20 mouse cellular contexts compared by ENCODE assay signal in the genomic region with DNA sequence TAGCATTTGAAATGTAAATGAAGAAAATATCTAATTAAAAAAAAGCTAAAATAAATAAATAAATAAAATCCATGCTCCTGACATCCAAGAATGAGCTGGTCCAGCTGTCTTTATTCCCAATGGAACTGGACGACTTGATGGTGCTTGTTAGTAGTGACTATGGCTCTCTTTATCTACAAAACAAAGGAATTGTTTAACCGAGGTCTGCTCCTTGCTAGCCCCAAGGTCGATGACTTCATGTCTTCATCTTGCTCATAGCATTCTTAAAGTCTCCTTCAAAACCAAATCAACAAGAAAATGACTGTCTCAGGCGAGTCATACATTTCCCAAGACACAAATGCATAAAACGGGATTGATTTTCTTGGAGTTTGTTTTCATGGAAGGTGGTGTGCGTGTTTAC.
A peak's percentile ranks its signal among the peaks of the same experiment; 100 is the strongest.
DNase-seq lines count a peak whose midpoint lies in the region; ATAC-seq and TF ChIP-seq lines count a peak whose summit lies in the region.
"Had no signal": no experiment of that assay in that cellular context is flagged by ENCODE, and none has a peak within 500 bp of the region (broad histone marks: within the 10 kb centered on the region; RNA-seq: fewer than 3 reads in every experiment).

No protein-coding gene starts in this region.

- no peak overlapping the region for H3K4me3 ChIP-seq in ES-E14 (ENCODE audit: insufficient read depth in 1 of 2, low read depth in 1 of 2, low read length in 2 of 2, poor library complexity in 1 of 2, severe bottlenecking in 1 of 2)
- H3K4me3 ChIP-seq in midbrain, embryonic 16.5 days (ENCODE audit: low read depth, low read length), result no peak overlapping the region
- H3K4me3 ChIP-seq: embryonic facial prominence, embryonic 10.5 days; embryonic facial prominence, embryonic 12.5 days; forebrain, embryonic 13.5 days; forebrain, embryonic 15.5 days had no signal

- DNase-seq in ES-CJ7 (ENCODE audit: low read depth, low spot score), result peak; percentile 72
- peak; percentile 26 for DNase-seq in ES-E14 (ENCODE audit: low read depth, low spot score)
- DNase-seq in ZHBTc4 (ENCODE audit: low read depth, low spot score), result peak; percentile 70
- DNase-seq in embryo, embryonic 9.5 days (ENCODE audit: extremely low spot score), result no peak
- no peak for DNase-seq in spleen, adult 12 weeks (ENCODE audit: low spot score)
- DNase-seq: adrenal gland, adult 2 months; adrenal gland, postnatal 10 days; adrenal gland, postnatal 25 days; cerebellum, adult 11-12 months; cerebellum, adult 8-10 months; cerebellum, adult 9-11 months; cerebellum, postnatal 14 days; cerebellum, postnatal 36 days; embryo, embryonic 11 days; forebrain, postnatal 0 days had no signal

- no peaks in the 10 kb centered on the region for H3K27me3 ChIP-seq in midbrain, embryonic 16.5 days (ENCODE audit: control insufficient read depth, insufficient read depth, low read depth, low read length)
- H3K27me3 ChIP-seq: embryonic facial prominence, embryonic 12.5 days; forebrain, embryonic 13.5 days; forebrain, embryonic 15.5 days had no signal

- H3K27ac ChIP-seq in ES-E14 (ENCODE audit: insufficient read depth, low read depth, low read length, poor library complexity, severe bottlenecking), result no peak overlapping the region
- H3K27ac ChIP-seq in midbrain, embryonic 16.5 days (ENCODE audit: low read length), result no peak overlapping the region
- H3K27ac ChIP-seq: embryonic facial prominence, embryonic 10.5 days; embryonic facial prominence, embryonic 12.5 days; forebrain, embryonic 13.5 days; forebrain, embryonic 15.5 days had no signal

- WGBS in midbrain, embryonic 16.5 days, result 45% methylated on average over 6 of the region's 6 CpGs

- no peaks in the 10 kb centered on the region for H3K4me1 ChIP-seq in ES-E14 (ENCODE audit: control insufficient read depth in 2 of 2, insufficient read depth in 2 of 2, low read length in 2 of 2, poor library complexity in 1 of 2)
- H3K4me1 ChIP-seq in midbrain, embryonic 16.5 days (ENCODE audit: control insufficient read depth, insufficient read depth, low read length), result no peaks in the 10 kb centered on the region
- H3K4me1 ChIP-seq: embryonic facial prominence, embryonic 10.5 days; embryonic facial prominence, embryonic 12.5 days; forebrain, embryonic 13.5 days; forebrain, embryonic 15.5 days had no signal

- no peaks in the 10 kb centered on the region for H3K36me3 ChIP-seq in ES-E14 (ENCODE audit: control insufficient read depth, insufficient read depth, low read length, poor library complexity, severe bottlenecking)
- no peaks in the 10 kb centered on the region for H3K36me3 ChIP-seq in midbrain, embryonic 16.5 days (ENCODE audit: control insufficient read depth, insufficient read depth, low read length)
- H3K36me3 ChIP-seq: embryonic facial prominence, embryonic 10.5 days; embryonic facial prominence, embryonic 12.5 days; forebrain, embryonic 15.5 days had no signal

- in situ Hi-C loops in ES-E14 (cut with MboI; ENCODE audit: low sequenced_read_pairs in 2 of 2, unreplicated experiment in 2 of 2), result no loop called here

- H3K9ac ChIP-seq in ES-E14 (ENCODE audit: insufficient read depth, low read depth, low read length, poor library complexity, severe bottlenecking), result no peak overlapping the region
- H3K9ac ChIP-seq in midbrain, embryonic 16.5 days (ENCODE audit: low read depth, low read length), result no peak overlapping the region
- H3K9ac ChIP-seq: embryonic facial prominence, embryonic 12.5 days; forebrain, embryonic 13.5 days; forebrain, embryonic 15.5 days; forebrain, postnatal 0 days had no signal

- no peak for ATAC-seq in midbrain, embryonic 16.5 days
- ATAC-seq: forebrain, embryonic 13.5 days; forebrain, embryonic 15.5 days; forebrain, postnatal 0 days had no signal

- H3K4me2 ChIP-seq in midbrain, embryonic 16.5 days (ENCODE audit: low read length), result no peak overlapping the region
- H3K4me2 ChIP-seq: embryonic facial prominence, embryonic 12.5 days; forebrain, embryonic 13.5 days; forebrain, embryonic 15.5 days had no signal

- H3K9me3 ChIP-seq in ES-E14 (ENCODE audit: control insufficient read depth, insufficient read depth, low read depth, low read length), result no peaks in the 10 kb centered on the region
- no peaks in the 10 kb centered on the region for H3K9me3 ChIP-seq in midbrain, embryonic 16.5 days (replicated peaks; ENCODE audit: control insufficient read depth, low read length, poor library complexity, severe bottlenecking)
- H3K9me3 ChIP-seq: embryonic facial prominence, embryonic 10.5 days; embryonic facial prominence, embryonic 12.5 days; forebrain, embryonic 13.5 days; forebrain, embryonic 15.5 days had no signal

TF ChIP-seq in ES-E14, 5 proteins besides CTCF, POLR2A, EP300 and RAD21:
- TF ChIP-seq ZC3H11A (IDR thresholded peaks at IDR 0.05; ENCODE audit: borderline replicate concordance, low read depth, low read length) (no peak), CHD2 (IDR thresholded peaks at IDR 0.05; ENCODE audit: low read depth, low read length) (no peak), MAFK (IDR thresholded peaks at IDR 0.05; ENCODE audit: insufficient read depth, low read depth, low read length) (no peak), HCFC1 (IDR thresholded peaks at IDR 0.05; ENCODE audit: borderline replicate concordance, insufficient read depth, low read length) (no peak), ZNF384 (IDR thresholded peaks at IDR 0.05; ENCODE audit: low read depth, low read length) (no peak)

Comparison
In these comparisons a context has a peak if more than half of its experiments do, and no peak if none do; other contexts are left out.
1. DNase-seq: peak in ES-CJ7 (single experiment), ES-E14 (single experiment) and ZHBTc4 (single experiment); none in embryo, embryonic 9.5 days (single experiment) and spleen, adult 12 weeks (single experiment).